Comparison of ENCODE assay signal across 11 mouse cellular contexts in the genomic region with DNA sequence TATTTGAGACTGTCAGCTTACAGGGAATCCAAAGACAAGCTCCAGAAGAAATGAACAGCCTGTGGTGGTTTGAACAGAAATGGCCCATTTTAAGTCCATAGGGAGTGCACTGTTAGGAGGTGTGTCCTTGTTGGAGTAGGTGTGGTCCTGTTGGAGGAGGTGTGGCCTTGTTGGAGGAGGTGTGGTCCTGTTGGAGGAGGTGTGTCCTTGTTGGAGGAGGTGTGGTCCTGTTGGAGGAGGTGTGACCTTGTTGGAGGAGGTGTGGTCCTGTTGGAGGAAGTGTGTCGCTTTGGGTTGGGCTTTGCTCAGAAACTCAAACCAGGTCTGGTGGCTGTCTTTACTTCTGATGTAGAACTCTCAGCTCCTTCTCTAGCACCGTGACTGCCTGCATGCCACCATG. TPM values are rescaled to one million over a fixed set of nuclear protein-coding genes. Genes with fewer than 3 reads are reported as not detected.
DNase-seq lines count a peak whose midpoint lies in the region; ATAC-seq and TF ChIP-seq lines count a peak whose summit lies in the region.
"Had no signal": no experiment of that assay in that cellular context is flagged by ENCODE, and none has a peak within 500 bp of the region (broad histone marks: within the 10 kb centered on the region; RNA-seq: fewer than 3 reads in every experiment).

No protein-coding gene starts in this region.

- no peaks in the 10 kb centered on the region for H3K9me3 ChIP-seq in liver, embryonic 15.5 days (replicated peaks)
- no peaks in the 10 kb centered on the region for H3K9me3 ChIP-seq in forebrain, embryonic 13.5 days (replicated peaks)
- H3K9me3 ChIP-seq: limb, embryonic 13.5 days; midbrain, embryonic 12.5 days had no signal

- no peak overlapping the region for H3K4me3 ChIP-seq in liver, embryonic 15.5 days (replicated peaks)
- H3K4me3 ChIP-seq in forebrain, embryonic 13.5 days = no peak overlapping the region
- no peak overlapping the region for H3K4me3 ChIP-seq in heart, adult 2 months
- H3K4me3 ChIP-seq: limb, embryonic 13.5 days; midbrain, embryonic 12.5 days had no signal

- TF ChIP-seq EP300 in heart, adult 2 months (IDR thresholded peaks at IDR 0.05; ENCODE audit: insufficient read depth, low read depth, low read length) = no peak

- no peaks in the 10 kb centered on the region for H3K36me3 ChIP-seq in liver, embryonic 15.5 days (replicated peaks)
- H3K36me3 ChIP-seq in splenic B cell, adult 2 months (ENCODE audit: control insufficient read depth, insufficient read depth, low read length, poor library complexity, severe bottlenecking) = no peaks in the 10 kb centered on the region
- H3K36me3 ChIP-seq in forebrain, embryonic 13.5 days (ENCODE audit: poor library complexity, severe bottlenecking) = no peaks in the 10 kb centered on the region
- H3K36me3 ChIP-seq in heart, adult 2 months (ENCODE audit: control insufficient read depth, insufficient read depth, low read length) = no peaks in the 10 kb centered on the region
- H3K36me3 ChIP-seq: limb, embryonic 13.5 days; midbrain, embryonic 12.5 days had no signal

- DNase-seq in ES-CJ7 (ENCODE audit: low read depth, low spot score) = peak; percentile 83
- DNase-seq in splenic B cell, adult 2 months (ENCODE audit: low read depth, low spot score) = peak; percentile 79
- DNase-seq in frontal cortex, postnatal 14 days (ENCODE audit: low spot score in 2 of 2) = no peak
- DNase-seq in heart, adult 2 months = no peak
- DNase-seq: heart, postnatal 14 days; kidney, postnatal 25 days had no signal

- H3K9ac ChIP-seq in liver, embryonic 15.5 days = no peak overlapping the region
- no peak overlapping the region for H3K9ac ChIP-seq in forebrain, embryonic 13.5 days
- no peak overlapping the region for H3K9ac ChIP-seq in heart, adult 2 months (ENCODE audit: low read depth, low read length)
- H3K9ac ChIP-seq: limb, embryonic 13.5 days; midbrain, embryonic 12.5 days had no signal

- H3K79me2 ChIP-seq in heart, adult 2 months (replicated peaks; ENCODE audit: control insufficient read depth, insufficient read depth, low read length) = no peaks in the 10 kb centered on the region

- intact Hi-C loops in heart, adult 2 months (cut with DNase I) = no loop called here

- peaks cover 24% of the 10 kb centered on the region for H3K4me1 ChIP-seq in liver, embryonic 15.5 days (replicated peaks)
- peaks cover 31% of the 10 kb centered on the region for H3K4me1 ChIP-seq in forebrain, embryonic 13.5 days
- H3K4me1 ChIP-seq in heart, adult 2 months (ENCODE audit: control insufficient read depth, insufficient read depth, low read length) = no peaks in the 10 kb centered on the region
- H3K4me1 ChIP-seq: limb, embryonic 13.5 days had no signal

- ATAC-seq in common myeloid progenitor, adult 5-6 weeks (replicated peaks; ENCODE audit: low read depth, poor library complexity, severe bottlenecking) = peak; percentile 75
- peak; percentile 83 for ATAC-seq in liver, embryonic 15.5 days (ENCODE audit: insufficient read depth)
- ATAC-seq in forebrain, embryonic 13.5 days = no peak

- WGBS in liver, embryonic 15.5 days (ENCODE audit: insufficient replicate concordance) = 20% methylated on average over 2 of the region's 2 CpGs
- WGBS in forebrain, embryonic 13.5 days = 57% methylated on average over 2 of the region's 2 CpGs
- 36% methylated on average over 2 of the region's 2 CpGs for WGBS in heart, adult 2 months

- no peak for TF ChIP-seq CTCF in heart, adult 2 months (IDR thresholded peaks at IDR 0.05)

- TF ChIP-seq POLR2A in heart, adult 2 months (IDR thresholded peaks at IDR 0.05; ENCODE audit: insufficient read depth, low read depth, low read length) = no peak

- no peak overlapping the region for H3K27ac ChIP-seq in liver, embryonic 15.5 days (replicated peaks)
- H3K27ac ChIP-seq in forebrain, embryonic 13.5 days = no peak overlapping the region
- no peak overlapping the region for H3K27ac ChIP-seq in heart, adult 2 months
- H3K27ac ChIP-seq: limb, embryonic 13.5 days; midbrain, embryonic 12.5 days had no signal

- no peak overlapping the region for H3K4me2 ChIP-seq in liver, embryonic 15.5 days
- no peak overlapping the region for H3K4me2 ChIP-seq in forebrain, embryonic 13.5 days
- H3K4me2 ChIP-seq: limb, embryonic 13.5 days; midbrain, embryonic 12.5 days had no signal

- H3K27me3 ChIP-seq in liver, embryonic 15.5 days = no peaks in the 10 kb centered on the region
- no peaks in the 10 kb centered on the region for H3K27me3 ChIP-seq in splenic B cell, adult 2 months (ENCODE audit: control insufficient read depth, insufficient read depth, low read length, poor library complexity, severe bottlenecking)
- no peaks in the 10 kb centered on the region for H3K27me3 ChIP-seq in forebrain, embryonic 13.5 days
- no peaks in the 10 kb centered on the region for H3K27me3 ChIP-seq in heart, adult 2 months (ENCODE audit: control insufficient read depth, insufficient read depth, low read length)
- H3K27me3 ChIP-seq: limb, embryonic 13.5 days had no signal

RNA-seq across cellular contexts. Expression of a gene that starts 48.6 kb away (rescaled TPM):
- 24.1 and 36.8 TPM in 2 replicates for total RNA-seq in common myeloid progenitor, adult 5-6 weeks (2017)
- 5.2 and 6.2 TPM in 2 replicates for polyA plus RNA-seq in liver, embryonic 15.5 days (2015; fragmentation: Nextera tagmentation; extraction: Ambion mirVana)
- 74.4 and 77.3 TPM in 2 replicates for polyA plus RNA-seq in forebrain, embryonic 13.5 days (2015; fragmentation: Nextera tagmentation; extraction: Ambion mirVana)
- 1 to 10 TPM; 7.0 to 8.2 TPM for total RNA-seq in heart, adult 2 months (2021)
- polyA plus RNA-seq in heart, adult 2 months (2012; rRNA removed) = 5.3 and 10.0 TPM in 2 replicates

Comparison
In these comparisons a context has a peak if more than half of its experiments do, and no peak if none do; other contexts are left out.
1. DNase-seq: peak in ES-CJ7 (single experiment) and splenic B cell, adult 2 months (single experiment); none in frontal cortex, postnatal 14 days (0 of 2) and heart, adult 2 months (0 of 2).